Comparison of ENCODE assay signal across 8 mouse cellular contexts in genomic region chr11:79736232-79737006, GRCm38 (mm10).
DNase-seq lines count a peak whose midpoint lies in the region; ATAC-seq and TF ChIP-seq lines count a peak whose summit lies in the region.
"Had no signal": no experiment of that assay in that cellular context is flagged by ENCODE, and none has a peak within 500 bp of the region (broad histone marks: within the 10 kb centered on the region; RNA-seq: fewer than 3 reads in every experiment).

No protein-coding gene starts in this region.

- H3K27ac ChIP-seq in midbrain, embryonic 10.5 days (replicated peaks): peak overlapping the region; percentile 50; the same call in 1 of the 2 replicates
- no peak overlapping the region for H3K27ac ChIP-seq in midbrain, embryonic 11.5 days (ENCODE audit: low read depth, low read length)
- H3K27ac ChIP-seq in forebrain, embryonic 12.5 days: no peak overlapping the region; the same call in 1 of the 2 replicates
- no peak overlapping the region for H3K27ac ChIP-seq in liver, embryonic 14.5 days
- H3K27ac ChIP-seq: limb, embryonic 12.5 days had no signal

- H3K9me3 ChIP-seq in midbrain, embryonic 10.5 days (replicated peaks): no peaks in the 10 kb centered on the region
- H3K9me3 ChIP-seq in midbrain, embryonic 11.5 days (ENCODE audit: control insufficient read depth, low read length): no peaks in the 10 kb centered on the region
- no peaks in the 10 kb centered on the region for H3K9me3 ChIP-seq in forebrain, embryonic 12.5 days
- H3K9me3 ChIP-seq in liver, embryonic 14.5 days (ENCODE audit: control insufficient read depth, low read length): no peaks in the 10 kb centered on the region
- H3K9me3 ChIP-seq: limb, embryonic 12.5 days had no signal

- TF ChIP-seq CTCF in liver, embryonic 14.5 days (IDR thresholded peaks at IDR 0.05; ENCODE audit: low read depth): peak; percentile 26; the same call in 1 of the 2 replicates

- no peak for ATAC-seq in midbrain, embryonic 11.5 days (ENCODE audit: low FRiP score)
- ATAC-seq in forebrain, embryonic 12.5 days (ENCODE audit: low FRiP score): peak; percentile 49; the same call in 1 of the 2 replicates
- peak; percentile 90 for ATAC-seq in liver, embryonic 14.5 days (ENCODE audit: insufficient read depth)
- ATAC-seq in monocyte, adult 5-6 weeks (replicated peaks; ENCODE audit: insufficient number of reproducible peaks, low FRiP score, low TSS enrichment, poor library complexity, severe bottlenecking): no peak
- no peak for ATAC-seq in erythroblast, adult 5-6 weeks (replicated peaks; ENCODE audit: low FRiP score, poor library complexity, severe bottlenecking)

- WGBS in midbrain, embryonic 10.5 days: 92% methylated on average over 15 of the region's 15 CpGs
- WGBS in midbrain, embryonic 11.5 days: 91% methylated on average over 15 of the region's 15 CpGs
- 76% methylated on average over 15 of the region's 15 CpGs for WGBS in forebrain, embryonic 12.5 days
- WGBS in liver, embryonic 14.5 days (ENCODE audit: insufficient replicate concordance): 45% methylated on average over 15 of the region's 15 CpGs

- no peak for DNase-seq in midbrain, embryonic 10.5 days (ENCODE audit: low spot score)
- no peak for DNase-seq in midbrain, embryonic 11.5 days (ENCODE audit: low spot score, missing footprints)
- peak; percentile 31 to 37 (median 34) for DNase-seq in liver, embryonic 14.5 days (ENCODE audit: low read depth in 3 of 3, low spot score in 3 of 3)
- no peak for DNase-seq in layer of hippocampus, adult 8-10 months (ENCODE audit: low spot score in 2 of 2)

- peak; percentile 68 for TF ChIP-seq EP300 in liver, embryonic 14.5 days (IDR thresholded peaks at IDR 0.05; ENCODE audit: low read depth)

- no peak overlapping the region for H3K9ac ChIP-seq in midbrain, embryonic 11.5 days (ENCODE audit: low read length)
- no peak overlapping the region for H3K9ac ChIP-seq in forebrain, embryonic 12.5 days
- no peak overlapping the region for H3K9ac ChIP-seq in liver, embryonic 14.5 days (replicated peaks)
- H3K9ac ChIP-seq: limb, embryonic 12.5 days had no signal

- H3K27me3 ChIP-seq in midbrain, embryonic 10.5 days (ENCODE audit: low read depth, poor library complexity, severe bottlenecking): no peaks in the 10 kb centered on the region
- no peaks in the 10 kb centered on the region for H3K27me3 ChIP-seq in midbrain, embryonic 11.5 days (ENCODE audit: control insufficient read depth, insufficient read depth, low read length)
- H3K27me3 ChIP-seq in forebrain, embryonic 12.5 days: no peaks in the 10 kb centered on the region
- H3K27me3 ChIP-seq in liver, embryonic 14.5 days (ENCODE audit: control insufficient read depth, insufficient read depth, low read length): no peaks in the 10 kb centered on the region
- H3K27me3 ChIP-seq: limb, embryonic 12.5 days had no signal

- H3K4me2 ChIP-seq in midbrain, embryonic 11.5 days: no peak overlapping the region
- H3K4me2 ChIP-seq in forebrain, embryonic 12.5 days: no peak overlapping the region
- no peak overlapping the region for H3K4me2 ChIP-seq in liver, embryonic 14.5 days (ENCODE audit: low read depth)
- H3K4me2 ChIP-seq: limb, embryonic 12.5 days had no signal

- peaks cover 28% of the 10 kb centered on the region for H3K4me1 ChIP-seq in midbrain, embryonic 10.5 days
- peaks cover 6% of the 10 kb centered on the region for H3K4me1 ChIP-seq in midbrain, embryonic 11.5 days (ENCODE audit: control insufficient read depth, insufficient read depth, low read length)
- peaks cover 21% of the 10 kb centered on the region for H3K4me1 ChIP-seq in forebrain, embryonic 12.5 days
- peaks cover 0 to 13% of the 10 kb centered on the region in 2 experiments; a peak in 2 of 4 replicates for H3K4me1 ChIP-seq in liver, embryonic 14.5 days (replicated peaks; ENCODE audit: control insufficient read depth in 2 of 2, insufficient read depth in 2 of 2, low read length in 1 of 2)

- H3K4me3 ChIP-seq in midbrain, embryonic 10.5 days: no peak overlapping the region
- H3K4me3 ChIP-seq in midbrain, embryonic 11.5 days (ENCODE audit: low read depth, low read length): no peak overlapping the region
- no peak overlapping the region for H3K4me3 ChIP-seq in forebrain, embryonic 12.5 days (replicated peaks)
- no peak overlapping the region for H3K4me3 ChIP-seq in liver, embryonic 14.5 days (ENCODE audit: insufficient read depth in 1 of 2, low read depth in 2 of 2, low read length in 2 of 2)
- H3K4me3 ChIP-seq: limb, embryonic 12.5 days had no signal

- 0 out of 2 replicates have a peak, but pooled peaks cover 2% of the 10 kb centered on the region for H3K36me3 ChIP-seq in midbrain, embryonic 10.5 days
- no peaks in the 10 kb centered on the region for H3K36me3 ChIP-seq in midbrain, embryonic 11.5 days (ENCODE audit: control insufficient read depth, insufficient read depth, low read length)
- H3K36me3 ChIP-seq in forebrain, embryonic 12.5 days (replicated peaks): no peaks in the 10 kb centered on the region
- no peaks in the 10 kb centered on the region for H3K36me3 ChIP-seq in liver, embryonic 14.5 days (replicated peaks; ENCODE audit: control insufficient read depth, insufficient read depth, low read depth)
- H3K36me3 ChIP-seq: limb, embryonic 12.5 days had no signal

Comparison
In these comparisons a context has a peak if more than half of its experiments do, and no peak if none do; other contexts are left out.
1. DNase-seq: peak in liver, embryonic 14.5 days (3 of 3); none in midbrain, embryonic 10.5 days (single experiment), midbrain, embryonic 11.5 days (single experiment) and layer of hippocampus, adult 8-10 months (0 of 2).
2. ATAC-seq: peak in forebrain, embryonic 12.5 days (single experiment) and liver, embryonic 14.5 days (single experiment); none in midbrain, embryonic 11.5 days (single experiment), monocyte, adult 5-6 weeks (single experiment) and erythroblast, adult 5-6 weeks (single experiment).